Mouse (Mus musculus): ENCODE data around the gene Tanc1. TPM values are rescaled to one million over a fixed set of nuclear protein-coding genes. Genes with fewer than 3 reads are reported as not detected.

Tanc1 gene
- polyA plus RNA-seq, 2 experiments = 1.1 to 1.3 TPM

- no peak for DNase-seq (ENCODE audit: low read depth in 3 of 3, low spot score in 3 of 3)
- no peak overlapping the region for H3K4me2 ChIP-seq (ENCODE audit: low read depth)
- no peaks in the 10 kb centered on the region for H3K9me3 ChIP-seq (ENCODE audit: control insufficient read depth, low read length)
- H3K9ac ChIP-seq (replicated peaks) = no peak overlapping the region
- H3K4me3 ChIP-seq (ENCODE audit: insufficient read depth in 1 of 2, low read depth in 2 of 2, low read length in 2 of 2) = no peak overlapping the region
- no peak for ATAC-seq (ENCODE audit: insufficient read depth)
- TF ChIP-seq EP300 (IDR thresholded peaks at IDR 0.05; ENCODE audit: low read depth) = no peak
- WGBS (ENCODE audit: insufficient replicate concordance) = 69% methylated on average over 5 of the region's 5 CpGs
- H3K4me1 ChIP-seq (replicated peaks; ENCODE audit: control insufficient read depth in 2 of 2, insufficient read depth in 2 of 2, low read length in 1 of 2) = no peaks in the 10 kb centered on the region
- H3K27me3 ChIP-seq (ENCODE audit: control insufficient read depth, insufficient read depth, low read length) = no peaks in the 10 kb centered on the region
- H3K36me3 ChIP-seq (replicated peaks; ENCODE audit: control insufficient read depth, insufficient read depth, low read depth) = no peaks in the 10 kb centered on the region
- no peak overlapping the region for H3K27ac ChIP-seq
Measured at GRCm38 (mm10) chr2:59752766-59753165, 140.9 kb downstream of the Tanc1 start.

- H3K27ac ChIP-seq = no peak overlapping the region
- 71% methylated on average over 13 of the region's 13 CpGs for WGBS (ENCODE audit: insufficient replicate concordance)
- ATAC-seq (ENCODE audit: insufficient read depth) = no peak
- no peak overlapping the region for H3K4me3 ChIP-seq (ENCODE audit: insufficient read depth in 1 of 2, low read depth in 2 of 2, low read length in 2 of 2)
- no peak for DNase-seq (ENCODE audit: low read depth in 3 of 3, low spot score in 3 of 3)
- no peaks in the 10 kb centered on the region for H3K9me3 ChIP-seq (ENCODE audit: control insufficient read depth, low read length)
- no peaks in the 10 kb centered on the region for H3K4me1 ChIP-seq (replicated peaks; ENCODE audit: control insufficient read depth in 2 of 2, insufficient read depth in 2 of 2, low read length in 1 of 2)
- H3K4me2 ChIP-seq (ENCODE audit: low read depth) = no peak overlapping the region
- no peaks in the 10 kb centered on the region for H3K27me3 ChIP-seq (ENCODE audit: control insufficient read depth, insufficient read depth, low read length)
- no peaks in the 10 kb centered on the region for H3K36me3 ChIP-seq (replicated peaks; ENCODE audit: control insufficient read depth, insufficient read depth, low read depth)
- TF ChIP-seq CTCF (IDR thresholded peaks at IDR 0.05; ENCODE audit: low read depth) (no peak), EP300 (IDR thresholded peaks at IDR 0.05; ENCODE audit: low read depth) (no peak)
- H3K9ac ChIP-seq (replicated peaks) = no peak overlapping the region
Measured at GRCm38 (mm10) chr2:59756137-59756753, 144.4 kb downstream of the Tanc1 start.

GRCm38 (mm10) chr2:59757015-59757414, 145.2 kb downstream of the Tanc1 start:
- H3K4me2 ChIP-seq (ENCODE audit: low read depth) = no peak overlapping the region
- no peaks in the 10 kb centered on the region for H3K9me3 ChIP-seq (ENCODE audit: control insufficient read depth, low read length)
- ATAC-seq (ENCODE audit: insufficient read depth) (no peak), DNase-seq (ENCODE audit: low read depth in 3 of 3, low spot score in 3 of 3) (no peak)
- no peak overlapping the region for H3K9ac ChIP-seq (replicated peaks)
- H3K36me3 ChIP-seq (replicated peaks; ENCODE audit: control insufficient read depth, insufficient read depth, low read depth) = no peaks in the 10 kb centered on the region
- no peaks in the 10 kb centered on the region for H3K27me3 ChIP-seq (ENCODE audit: control insufficient read depth, insufficient read depth, low read length)
- no peaks in the 10 kb centered on the region for H3K4me1 ChIP-seq (replicated peaks; ENCODE audit: control insufficient read depth in 2 of 2, insufficient read depth in 2 of 2, low read length in 1 of 2)
- WGBS (ENCODE audit: insufficient replicate concordance) = 58% methylated on average over 6 of the region's 6 CpGs
- H3K4me3 ChIP-seq (ENCODE audit: insufficient read depth in 1 of 2, low read depth in 2 of 2, low read length in 2 of 2) = no peak overlapping the region
- H3K27ac ChIP-seq = no peak overlapping the region
- TF ChIP-seq CTCF (IDR thresholded peaks at IDR 0.05; ENCODE audit: low read depth) (peak; percentile 10; the same call in 1 of the 2 replicates), EP300 (IDR thresholded peaks at IDR 0.05; ENCODE audit: low read depth) (no peak)

GRCm38 (mm10) chr2:59758139-59758918, 146.5 kb downstream of the Tanc1 start:
- WGBS (ENCODE audit: insufficient replicate concordance) = 67% methylated on average over 9 of the region's 9 CpGs
- TF ChIP-seq CTCF (IDR thresholded peaks at IDR 0.05; ENCODE audit: low read depth) (no peak), EP300 (IDR thresholded peaks at IDR 0.05; ENCODE audit: low read depth) (no peak)
- no peak overlapping the region for H3K9ac ChIP-seq (replicated peaks)
- H3K4me2 ChIP-seq (ENCODE audit: low read depth) = no peak overlapping the region
- H3K9me3 ChIP-seq (ENCODE audit: control insufficient read depth, low read length) = no peaks in the 10 kb centered on the region
- H3K27ac ChIP-seq = no peak overlapping the region
- H3K36me3 ChIP-seq (replicated peaks; ENCODE audit: control insufficient read depth, insufficient read depth, low read depth) = no peaks in the 10 kb centered on the region
- H3K4me1 ChIP-seq (replicated peaks; ENCODE audit: control insufficient read depth in 2 of 2, insufficient read depth in 2 of 2, low read length in 1 of 2) = no peaks in the 10 kb centered on the region
- no peak overlapping the region for H3K4me3 ChIP-seq (ENCODE audit: insufficient read depth in 1 of 2, low read depth in 2 of 2, low read length in 2 of 2)
- DNase-seq (ENCODE audit: low read depth in 3 of 3, low spot score in 3 of 3) (no peak), ATAC-seq (ENCODE audit: insufficient read depth) (no peak)
- no peaks in the 10 kb centered on the region for H3K27me3 ChIP-seq (ENCODE audit: control insufficient read depth, insufficient read depth, low read length)

- H3K4me3 ChIP-seq (ENCODE audit: insufficient read depth in 1 of 2, low read depth in 2 of 2, low read length in 2 of 2) = no peak overlapping the region
- H3K9me3 ChIP-seq (ENCODE audit: control insufficient read depth, low read length) = no peaks in the 10 kb centered on the region
- ATAC-seq (ENCODE audit: insufficient read depth) = no peak
- no peak overlapping the region for H3K4me2 ChIP-seq (ENCODE audit: low read depth)
- H3K27ac ChIP-seq = no peak overlapping the region
- H3K36me3 ChIP-seq (replicated peaks; ENCODE audit: control insufficient read depth, insufficient read depth, low read depth) = no peaks in the 10 kb centered on the region
- no peaks in the 10 kb centered on the region for H3K4me1 ChIP-seq (replicated peaks; ENCODE audit: control insufficient read depth in 2 of 2, insufficient read depth in 2 of 2, low read length in 1 of 2)
- WGBS (ENCODE audit: insufficient replicate concordance) = 63% methylated on average over 4 of the region's 4 CpGs
- H3K27me3 ChIP-seq (ENCODE audit: control insufficient read depth, insufficient read depth, low read length) = no peaks in the 10 kb centered on the region
- DNase-seq (ENCODE audit: low read depth in 3 of 3, low spot score in 3 of 3) = no peak
- TF ChIP-seq EP300 (IDR thresholded peaks at IDR 0.05; ENCODE audit: low read depth) (no peak), CTCF (IDR thresholded peaks at IDR 0.05; ENCODE audit: low read depth) (no peak)
- H3K9ac ChIP-seq (replicated peaks) = no peak overlapping the region
Measured at GRCm38 (mm10) chr2:59760731-59761130, 148.9 kb downstream of the Tanc1 start.
